Mouse (Mus musculus) lung, postnatal 0 days (tissue): ENCODE measurements at regions not wholly inside any gene's neighbourhood (a gene's known extent, or its start where the extent isn't known, plus 50 kb on each side); places are given as distances from the start of the nearest gene placed in this dataset.

Source experiments
- CTCF ChIP-seq: IDR thresholded peaks from 2 replicates; pipeline ENCODE4 v1.5.1; 2016; ENCODE audit warnings: antibody characterized with exemption, mild to moderate bottlenecking
- EP300 ChIP-seq: IDR thresholded peaks from 2 replicates; pipeline ENCODE4 v1.6.1; 2016; ENCODE audit warnings: antibody characterized with exemption, mild to moderate bottlenecking, control low read depth

- TF ChIP-seq EP300 (no peak), CTCF (no peak)
Observed at GRCm38 (mm10) chr7:130012067-130012466, 420.4 kb downstream of the Wdr11 start.
